Mouse (Mus musculus) MEL (cell line): ENCODE results near the gene Rps6kb2. TPM values are rescaled to one million over a fixed set of nuclear protein-coding genes. Genes with fewer than 3 reads are reported as not detected.
A peak's percentile ranks its signal among the peaks of the same experiment; 100 is the strongest.

ENCODE experiments used
- DNase-seq: peaks from one replicate; pipeline ENCODE4 v3.0.0; 2011; ENCODE audit warnings: low read depth, low spot score
- H3K27ac ChIP-seq: 2 replicates; pipeline ENCODE4 v1.5.1; 2012; ENCODE audit warnings: low read depth, mild to moderate bottlenecking, control low read depth, low read length, moderate library complexity; ENCODE audit not compliant: control insufficient read depth
- H3K27me3 ChIP-seq, 2 experiments: fragments of 150-350 bp in 1 of 2; sonication (generic) in 1 of 2; 2 replicates each; pipeline ENCODE4 v1.6.1; 2012; ENCODE audit warnings: low read length in 2 of 2, mild to moderate bottlenecking in 2 of 2, improper control_type of control experiment in 1 of 2, moderate library complexity in 1 of 2; ENCODE audit not compliant: insufficient read depth in 2 of 2, control insufficient read depth in 1 of 2
- H3K36me3 ChIP-seq, 2 experiments: 2 replicates each; pipeline ENCODE4 v1.6.1; 2012 to 2014; ENCODE audit warnings: low read length in 2 of 2, improper control_type of control experiment in 1 of 2, inconsistent platforms in 1 of 2, mild to moderate bottlenecking in 1 of 2; ENCODE audit not compliant: insufficient read depth in 2 of 2, control insufficient read depth in 1 of 2
- H3K4me1 ChIP-seq, 2 experiments: fragments of 150-350 bp in 1 of 2; sonication (generic) in 1 of 2; 2 replicates each; pipeline ENCODE4 v1.6.1; 2012; ENCODE audit warnings: low read length in 2 of 2, improper control_type of control experiment in 1 of 2, mild to moderate bottlenecking in 1 of 2; ENCODE audit not compliant: insufficient read depth in 2 of 2, control insufficient read depth in 1 of 2
- H3K4me3 ChIP-seq, 2 experiments: fragments of 150-350 bp in 1 of 2; sonication (generic) in 1 of 2; 2 replicates each; pipeline ENCODE4 v1.5.1; 2012; ENCODE audit warnings: low read depth in 2 of 2, low read length in 2 of 2, mild to moderate bottlenecking in 2 of 2, moderate library complexity in 2 of 2, control low read depth in 1 of 2, improper control_type of control experiment in 1 of 2; ENCODE audit not compliant: control insufficient read depth in 1 of 2, insufficient read depth in 1 of 2
- H3K79me2 ChIP-seq: 2 replicates; pipeline ENCODE4 v1.6.1; 2012; ENCODE audit warnings: mild to moderate bottlenecking, low read length, moderate library complexity; ENCODE audit not compliant: control insufficient read depth, poor library complexity, insufficient read depth
- H3K9ac ChIP-seq: 2 replicates; pipeline ENCODE4 v1.6.1; 2012; ENCODE audit warnings: low read depth, mild to moderate bottlenecking, control low read depth, low read length, moderate library complexity; ENCODE audit not compliant: control insufficient read depth, poor library complexity, severe bottlenecking
- H3K9me3 ChIP-seq: fragments of 150-350 bp; sonication (generic); replicated peaks from 2 replicates; pipeline ENCODE4 v1.6.1; 2012; ENCODE audit warnings: mild to moderate bottlenecking, low read length, improper control_type of control experiment, moderate library complexity; ENCODE audit not compliant: insufficient read depth
- BHLHE40 ChIP-seq: IDR thresholded peaks from 2 replicates; pipeline ENCODE4 v1.6.1; 2012; ENCODE audit warnings: low read depth, mild to moderate bottlenecking, inconsistent platforms, low read length, improper control_type of control experiment, borderline replicate concordance
- CHD1 ChIP-seq: IDR thresholded peaks from 2 replicates; pipeline ENCODE4 v1.6.1; 2012; ENCODE audit warnings: low read depth, mild to moderate bottlenecking, inconsistent platforms, low read length, improper control_type of control experiment
- CHD2 ChIP-seq: IDR thresholded peaks from 2 replicates; pipeline ENCODE4 v1.6.1; 2011; ENCODE audit warnings: low read length, improper control_type of control experiment
- E2F4 ChIP-seq: IDR thresholded peaks from 2 replicates; pipeline ENCODE4 v1.6.1; 2011; ENCODE audit warnings: low read depth, low read length, improper control_type of control experiment, borderline replicate concordance
- ELF1 ChIP-seq: IDR thresholded peaks from 2 replicates; pipeline ENCODE4 v1.6.1; 2014; ENCODE audit warnings: low read depth, mild to moderate bottlenecking, inconsistent platforms, low read length, improper control_type of control experiment, moderate library complexity
- ETS1 ChIP-seq: IDR thresholded peaks from 2 replicates; pipeline ENCODE4 v1.6.1; 2012; ENCODE audit warnings: low read depth, mild to moderate bottlenecking, inconsistent platforms, low read length, improper control_type of control experiment, moderate library complexity
- JUND ChIP-seq: IDR thresholded peaks from 2 replicates; pipeline ENCODE4 v1.6.1; 2011; ENCODE audit warnings: low read depth, mild to moderate bottlenecking, improper control_type of control experiment, low read length
- MAFK ChIP-seq: IDR thresholded peaks from 2 replicates; pipeline ENCODE4 v1.6.1; 2011; ENCODE audit warnings: low read depth, mild to moderate bottlenecking, low read length, improper control_type of control experiment, borderline replicate concordance
- MAX ChIP-seq: IDR thresholded peaks from 2 replicates; pipeline ENCODE4 v1.6.1; 2011; ENCODE audit warnings: low read length, improper control_type of control experiment
- MYC ChIP-seq: IDR thresholded peaks from 2 replicates; pipeline ENCODE4 v1.6.1; 2011; ENCODE audit warnings: low read depth, mild to moderate bottlenecking, low read length, improper control_type of control experiment, moderate library complexity
- NELFE ChIP-seq: IDR thresholded peaks from 2 replicates; pipeline ENCODE4 v1.6.1; 2011; ENCODE audit warnings: low read depth, low read length, improper control_type of control experiment
- POLR2A ChIP-seq, 2 experiments: IDR thresholded peaks; 2 replicates each; pipeline ENCODE4 v1.6.1; 2011 to 2012; ENCODE audit warnings: low read length in 2 of 2, mild to moderate bottlenecking in 2 of 2, control low read depth in 1 of 2, improper control_type of control experiment in 1 of 2, low read depth in 1 of 2, moderate library complexity in 1 of 2; ENCODE audit not compliant: control insufficient read depth in 1 of 2, insufficient read depth in 1 of 2, poor library complexity in 1 of 2
- POLR2AphosphoS2 ChIP-seq: IDR thresholded peaks from 2 replicates; pipeline ENCODE4 v1.6.1; 2011; ENCODE audit warnings: low read length, improper control_type of control experiment
- RCOR1 ChIP-seq: IDR thresholded peaks from 2 replicates; pipeline ENCODE4 v1.6.1; 2012; ENCODE audit warnings: low read depth, mild to moderate bottlenecking, inconsistent platforms, low read length, improper control_type of control experiment
- SIN3A ChIP-seq: IDR thresholded peaks from 2 replicates; pipeline ENCODE4 v1.6.1; 2012; ENCODE audit warnings: low read length, improper control_type of control experiment, inconsistent platforms
- SMC3 ChIP-seq: IDR thresholded peaks from 2 replicates; pipeline ENCODE4 v1.6.1; 2011; ENCODE audit warnings: low read depth, low read length, improper control_type of control experiment
- TAL1 ChIP-seq: IDR thresholded peaks from 2 replicates; pipeline ENCODE4 v1.6.1; 2012; ENCODE audit warnings: mild to moderate bottlenecking, inconsistent platforms, low read length, moderate library complexity, mixed read lengths
- TBP ChIP-seq: IDR thresholded peaks from 2 replicates; pipeline ENCODE4 v1.8.0; 2011; ENCODE audit warnings: low read depth, low read length, improper control_type of control experiment
- TCF12 ChIP-seq: IDR thresholded peaks from 2 replicates; pipeline ENCODE4 v1.6.1; 2014; ENCODE audit warnings: low read depth, mild to moderate bottlenecking, inconsistent platforms, low read length, improper control_type of control experiment, moderate library complexity
- ZC3H11A ChIP-seq: IDR thresholded peaks from 2 replicates; pipeline ENCODE4 v1.6.1; 2012; ENCODE audit warnings: low read depth, mild to moderate bottlenecking, inconsistent platforms, low read length, improper control_type of control experiment
- ZKSCAN1 ChIP-seq: IDR thresholded peaks from 2 replicates; pipeline ENCODE4 v1.6.1; 2012; ENCODE audit warnings: low read depth, mild to moderate bottlenecking, inconsistent platforms, low read length, improper control_type of control experiment, moderate library complexity
- polyA plus RNA-seq, 2 experiments: library from polyadenylated mRNA; stranded (reverse) in 1 of 2; unstranded in 1 of 2; fragments of >175 nt in 1 of 2; fragments of >200 nt in 1 of 2; gene quantifications; 2 replicates each; pipeline versions ENCODE4 v1.2.1 to v1.2.4; 2012; ENCODE audit warnings: low replicate concordance in 2 of 2, low read depth in 1 of 2; ENCODE audit not compliant: insufficient read length in 2 of 2, insufficient read depth in 1 of 2, missing spikeins in 1 of 2
- total RNA-seq: library from RNA; depleted of rRNA; stranded (reverse); fragments of 300-350 nt; gene quantifications from 2 replicates; pipeline ENCODE4 v1.2.3, GENCODE M21; 2012

Rps6kb2 gene
- total and polyA plus RNA-seq, 3 experiments: 8.7 to 19.8 TPM; not detected in 1

DNA sequence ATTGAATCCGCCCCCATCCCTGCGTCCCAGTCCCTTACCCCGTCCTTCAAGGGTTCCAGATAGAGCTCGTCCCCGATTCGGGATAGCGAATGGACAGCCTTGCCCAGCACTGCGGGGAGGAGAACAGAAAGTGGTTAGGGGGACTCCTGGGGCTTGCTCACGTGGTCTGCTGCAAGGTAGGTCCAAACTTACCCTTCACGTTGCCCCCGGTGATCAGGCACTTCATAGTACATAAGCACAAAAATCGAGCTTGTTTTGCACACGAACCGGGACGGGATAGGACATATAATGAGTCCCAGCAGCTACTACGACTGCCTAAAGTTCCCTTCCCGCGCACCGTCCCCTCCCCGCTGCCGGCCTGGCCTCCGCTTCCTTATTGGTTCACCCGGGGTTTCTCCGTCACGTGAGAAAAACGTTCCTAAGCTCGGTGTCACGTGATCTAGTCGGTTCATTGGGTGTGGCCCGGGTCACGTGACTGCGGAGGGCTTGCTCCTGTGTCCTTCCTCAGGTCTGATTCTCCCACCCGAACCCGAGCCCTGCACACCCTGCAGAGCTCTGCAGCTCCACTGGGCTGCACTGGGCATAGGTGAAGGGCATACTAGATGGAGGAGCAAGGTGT, 38.2 kb upstream of the Rps6kb2 start, which contains the start of gene Rad9a (continued):
- no peak for TF ChIP-seq JUND
- TF ChIP-seq MYC: peak; percentile 60; the same call in 1 of the 2 replicates
- peak; percentile 94 for TF ChIP-seq SIN3A
- TF ChIP-seq TCF12: peak; percentile 13
- TF ChIP-seq E2F4: peak; percentile 78; the same call in 1 of the 2 replicates
- TF ChIP-seq ZKSCAN1: no peak
- TF ChIP-seq ELF1: 0 out of 2 replicates have a peak, but pooled peaks have one; percentile 14
- peak; percentile 79; the same call in 1 of the 2 replicates for TF ChIP-seq POLR2AphosphoS2
- TF ChIP-seq SMC3: no peak
- TF ChIP-seq MAX: peak; percentile 98
- no peak for TF ChIP-seq ZC3H11A
- no peak for TF ChIP-seq RCOR1
- peak; percentile 81 to 97 for TF ChIP-seq POLR2A (IDR thresholded peaks at IDR 0.05; ENCODE audit: control insufficient read depth in 1 of 2, insufficient read depth in 1 of 2, low read depth in 1 of 2, low read length in 2 of 2, poor library complexity in 1 of 2)
- peak; percentile 75 for TF ChIP-seq ETS1
- no peak for TF ChIP-seq CHD2

DNA sequence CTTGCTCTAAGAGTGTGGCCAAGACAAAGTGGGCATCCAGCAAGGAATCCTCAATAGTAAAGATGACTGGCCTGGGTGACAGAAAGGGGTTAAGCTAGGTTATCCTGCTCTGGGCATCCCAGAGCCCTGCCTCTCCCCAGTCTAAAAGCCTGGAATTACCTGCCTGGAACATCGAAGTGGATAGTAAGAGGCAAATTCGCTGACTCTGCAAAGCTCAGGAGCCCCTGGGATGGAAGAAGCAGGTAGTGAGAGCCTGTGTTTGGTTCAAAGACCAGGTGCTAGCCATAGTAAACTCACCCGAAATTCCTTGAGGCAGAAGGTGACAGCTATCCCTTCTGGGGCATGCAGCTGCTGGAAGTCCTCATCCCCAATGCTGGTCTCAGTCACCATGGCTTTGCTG, 34.0 kb upstream of the Rps6kb2 start:
- no peaks in the 10 kb centered on the region for H3K9me3 ChIP-seq
- H3K27me3 ChIP-seq: no peaks in the 10 kb centered on the region
- H3K36me3 ChIP-seq: peaks cover 6 to 24% of the 10 kb centered on the region in 2 experiments; a peak in 3 of 4 replicates
- H3K79me2 ChIP-seq: peaks cover 37% of the 10 kb centered on the region
- no peak for DNase-seq
- 0 out of 2 replicates have a peak, but pooled peaks have one; percentile 50 for TF ChIP-seq MAFK
- TF ChIP-seq E2F4: no peak
- TF ChIP-seq, all 39 proteins: peak for 1
- no peak overlapping the region for H3K27ac ChIP-seq
- peaks cover 6 to 32% of the 10 kb centered on the region in 2 experiments for H3K4me1 ChIP-seq
- H3K4me3 ChIP-seq: no peak overlapping the region
- H3K9ac ChIP-seq: no peak overlapping the region

DNA sequence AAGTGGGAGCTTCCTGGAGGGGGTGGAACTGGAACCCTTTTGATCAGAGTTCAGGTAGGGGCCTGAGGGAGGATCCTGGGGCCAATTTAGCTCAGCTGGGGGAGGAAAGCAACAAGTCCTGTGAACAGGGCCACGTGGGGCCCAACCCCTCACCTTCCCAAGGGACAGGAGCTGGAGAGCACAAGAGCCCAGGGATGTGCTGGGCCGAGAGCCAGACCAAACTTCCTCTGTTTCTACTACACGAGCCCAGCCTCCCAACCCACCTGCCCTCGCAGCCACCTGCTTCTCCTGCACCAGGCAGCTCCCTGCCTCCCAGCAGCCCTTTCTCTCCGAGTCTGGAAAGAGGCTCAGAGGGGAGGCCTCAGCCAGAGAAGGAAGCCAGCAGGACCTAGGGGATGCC, 33.4 kb upstream of the Rps6kb2 start:
- DNase-seq: no peak
- Histone ChIP-seq H3K9me3 (no peaks in the 10 kb centered on the region), H3K27me3 (no peaks in the 10 kb centered on the region), H3K79me2 (peaks cover 39% of the 10 kb centered on the region), H3K4me1 (peaks cover 6 to 27% of the 10 kb centered on the region in 2 experiments), H3K36me3 (peaks cover 6 to 21% of the 10 kb centered on the region in 2 experiments; a peak in 3 of 4 replicates), H3K27ac (no peak overlapping the region), H3K9ac (no peak overlapping the region), H3K4me3 (no peak overlapping the region)
- TF ChIP-seq POLR2AphosphoS2 (no peak), TBP (no peak), BHLHE40 (no peak), CHD1 (no peak), POLR2A (IDR thresholded peaks at IDR 0.05; ENCODE audit: control insufficient read depth in 1 of 2, insufficient read depth in 1 of 2, low read depth in 1 of 2, low read length in 2 of 2, poor library complexity in 1 of 2) (no peak), MYC (no peak), TAL1 (no peak), NELFE (no peak), TCF12 (no peak)
